Mouse (Mus musculus): ENCODE measurements around the gene Ogfr. TPM values are rescaled to one million over a fixed set of nuclear protein-coding genes. Genes with fewer than 3 reads are reported as not detected.

The Ogfr gene
- polyA plus RNA-seq, 1 experiment from 2014 or later: 104 TPM

- 68% methylated on average over 3 of the region's 3 CpGs for WGBS
- Histone ChIP-seq H3K4me3 (no peak overlapping the region), H3K9me3 (replicated peaks) (no peaks in the 10 kb centered on the region), H3K4me1 (no peaks in the 10 kb centered on the region), H3K36me3 (no peaks in the 10 kb centered on the region), H3K27ac (replicated peaks) (no peak overlapping the region), H3K27me3 (ENCODE audit: low read depth, poor library complexity, severe bottlenecking) (0 out of 2 replicates have a peak, but pooled peaks cover 4% of the 10 kb centered on the region)
- no peak for DNase-seq (ENCODE audit: low spot score)
Measured at GRCm38 (mm10) chr2:180569028-180569643, 19.9 kb upstream of the Ogfr start.

GRCm38 (mm10) chr2:180576482-180576881 is 12.6 kb upstream of the Ogfr start:
- Histone ChIP-seq H3K27me3 (ENCODE audit: low read depth, poor library complexity, severe bottlenecking) (peaks cover 25% of the 10 kb centered on the region), H3K4me3 (no peak overlapping the region), H3K27ac (replicated peaks) (no peak overlapping the region), H3K9me3 (replicated peaks) (no peaks in the 10 kb centered on the region), H3K4me1 (peaks cover 20% of the 10 kb centered on the region), H3K36me3 (no peaks in the 10 kb centered on the region)
- 38% methylated on average over 4 of the region's 4 CpGs for WGBS
- DNase-seq (ENCODE audit: low spot score): no peak

- peaks cover 34% of the 10 kb centered on the region for H3K4me1 ChIP-seq
- no peaks in the 10 kb centered on the region for H3K9me3 ChIP-seq (replicated peaks)
- H3K27ac ChIP-seq (replicated peaks): no peak overlapping the region
- no peak overlapping the region for H3K4me3 ChIP-seq
- DNase-seq (ENCODE audit: low spot score): peak; percentile 75
- peaks cover 25% of the 10 kb centered on the region for H3K27me3 ChIP-seq (ENCODE audit: low read depth, poor library complexity, severe bottlenecking)
- H3K36me3 ChIP-seq: no peaks in the 10 kb centered on the region
- 5% methylated on average over 3 of the region's 3 CpGs for WGBS
Measured at GRCm38 (mm10) chr2:180578686-180579085, 10.4 kb upstream of the Ogfr start.

- Histone ChIP-seq H3K27me3 (ENCODE audit: low read depth, poor library complexity, severe bottlenecking) (peaks cover 21% of the 10 kb centered on the region), H3K4me3 (no peak within 1 kb of the TSS), H3K27ac (replicated peaks) (no peak within 1 kb of the TSS), H3K4me1 (peaks cover 49% of the 10 kb centered on the region), H3K9me3 (replicated peaks) (no peaks in the 10 kb centered on the region), H3K36me3 (peaks cover 22% of the 10 kb centered on the region)
- WGBS: 85% methylated on average over 3 of the region's 3 CpGs
- no peak for DNase-seq (ENCODE audit: low spot score)
Measured at GRCm38 (mm10) chr2:180581002-180581401, 8.0 kb upstream of the Ogfr start, which contains the start of gene Mrgbp. TSS of gene Mrgbp (plus strand) at chr2:180581304.

GRCm38 (mm10) chr2:180582481-180583153 is 6.4 kb upstream of the Ogfr start:
- DNase-seq (ENCODE audit: low spot score): peak; percentile 95
- H3K4me1 ChIP-seq: peaks cover 35% of the 10 kb centered on the region
- no peaks in the 10 kb centered on the region for H3K9me3 ChIP-seq (replicated peaks)
- WGBS: under 1% methylated on average over 56 of the region's 57 CpGs
- peak overlapping the region; percentile 98 for H3K27ac ChIP-seq (replicated peaks)
- peaks cover 37% of the 10 kb centered on the region for H3K36me3 ChIP-seq
- H3K4me3 ChIP-seq: peak overlapping the region; percentile 96
- H3K27me3 ChIP-seq (ENCODE audit: low read depth, poor library complexity, severe bottlenecking): peaks cover 21% of the 10 kb centered on the region

- WGBS: 35% methylated on average over 7 of the region's 7 CpGs
- DNase-seq (ENCODE audit: low spot score): no peak
- H3K27me3 ChIP-seq (ENCODE audit: low read depth, poor library complexity, severe bottlenecking): peaks cover 21% of the 10 kb centered on the region
- H3K4me1 ChIP-seq: peaks cover 32% of the 10 kb centered on the region
- peaks cover 37% of the 10 kb centered on the region for H3K36me3 ChIP-seq
- peak overlapping the region; percentile 96 for H3K4me3 ChIP-seq
- H3K9me3 ChIP-seq (replicated peaks): no peaks in the 10 kb centered on the region
- H3K27ac ChIP-seq (replicated peaks): peak overlapping the region; percentile 98
Measured at GRCm38 (mm10) chr2:180583154-180583507, 5.9 kb upstream of the Ogfr start.

GRCm38 (mm10) chr2:180588736-180589122 is 316 bp upstream of the Ogfr start:
- 48% methylated on average over 6 of the region's 6 CpGs for WGBS
- Histone ChIP-seq H3K27me3 (ENCODE audit: low read depth, poor library complexity, severe bottlenecking) (no peaks in the 10 kb centered on the region), H3K4me3 (peak overlapping the region; percentile 89), H3K9me3 (replicated peaks) (no peaks in the 10 kb centered on the region), H3K4me1 (peaks cover 28% of the 10 kb centered on the region), H3K36me3 (peaks cover 70% of the 10 kb centered on the region), H3K27ac (replicated peaks) (peak overlapping the region; percentile 94)
- no peak for DNase-seq (ENCODE audit: low spot score)

GRCm38 (mm10) chr2:180597490-180597889 is 8.4 kb downstream of the Ogfr start, which contains the start of gene Col9a3:
TSS of gene Col9a3 (plus strand) at chr2:180597790.
- H3K27ac ChIP-seq (replicated peaks): no peak within 1 kb of the TSS; the same call in 1 of the 2 replicates
- WGBS: 42% methylated on average over 4 of the region's 4 CpGs
- H3K9me3 ChIP-seq (replicated peaks): no peaks in the 10 kb centered on the region
- H3K4me1 ChIP-seq: peaks cover 31% of the 10 kb centered on the region
- peaks cover 52% of the 10 kb centered on the region for H3K27me3 ChIP-seq (ENCODE audit: low read depth, poor library complexity, severe bottlenecking)
- DNase-seq (ENCODE audit: low spot score): no peak
- H3K36me3 ChIP-seq: peaks cover 39% of the 10 kb centered on the region
- H3K4me3 ChIP-seq: peak within 1 kb of the TSS; percentile 51

- DNase-seq (ENCODE audit: low spot score): peak; percentile 34
- H3K4me1 ChIP-seq: peaks cover 31% of the 10 kb centered on the region
- H3K9me3 ChIP-seq (replicated peaks): no peaks in the 10 kb centered on the region
- H3K4me3 ChIP-seq: peak overlapping the region; percentile 51
- peaks cover 32% of the 10 kb centered on the region for H3K36me3 ChIP-seq
- WGBS: under 1% methylated on average over 41 of the region's 41 CpGs
- H3K27ac ChIP-seq (replicated peaks): no peak overlapping the region; the same call in 1 of the 2 replicates
- peaks cover 52% of the 10 kb centered on the region for H3K27me3 ChIP-seq (ENCODE audit: low read depth, poor library complexity, severe bottlenecking)
Measured at GRCm38 (mm10) chr2:180598157-180598705, 9.2 kb downstream of the Ogfr start.

- WGBS: 8% methylated on average over 9 of the region's 9 CpGs
Measured at GRCm38 (mm10) chr2:180600569-180601021, 11.6 kb downstream of the Ogfr start.

GRCm38 (mm10) chr2:180604781-180605180 is 15.7 kb downstream of the Ogfr start:
- DNase-seq (ENCODE audit: low spot score): no peak
- H3K4me3 ChIP-seq: no peak overlapping the region
- H3K9me3 ChIP-seq (replicated peaks): no peaks in the 10 kb centered on the region
- WGBS: 68% methylated on average over 6 of the region's 6 CpGs
- H3K4me1 ChIP-seq: peaks cover 8% of the 10 kb centered on the region
- H3K27me3 ChIP-seq (ENCODE audit: low read depth, poor library complexity, severe bottlenecking): peaks cover 15% of the 10 kb centered on the region
- no peak overlapping the region for H3K27ac ChIP-seq (replicated peaks)
- no peaks in the 10 kb centered on the region for H3K36me3 ChIP-seq

More at GRCm38 (mm10) chr2:180600569-180601021, 11.6 kb downstream of the Ogfr start:
- 0 out of 2 replicates have a peak overlapping the region, but pooled peaks have one; percentile 6 for H3K27ac ChIP-seq (replicated peaks)
- H3K9me3 ChIP-seq (replicated peaks): no peaks in the 10 kb centered on the region
- no peak overlapping the region for H3K4me3 ChIP-seq
- H3K4me1 ChIP-seq: peaks cover 25% of the 10 kb centered on the region
- H3K27me3 ChIP-seq (ENCODE audit: low read depth, poor library complexity, severe bottlenecking): peaks cover 52% of the 10 kb centered on the region
- peaks cover 8% of the 10 kb centered on the region for H3K36me3 ChIP-seq
- no peak for DNase-seq (ENCODE audit: low spot score)

- WGBS: 94% methylated on average over 4 of the region's 4 CpGs
- no peak overlapping the region for H3K4me3 ChIP-seq
- H3K27ac ChIP-seq (replicated peaks): no peak overlapping the region
- DNase-seq (ENCODE audit: low spot score): no peak
- H3K4me1 ChIP-seq: no peaks in the 10 kb centered on the region
- no peaks in the 10 kb centered on the region for H3K9me3 ChIP-seq (replicated peaks)
- no peaks in the 10 kb centered on the region for H3K36me3 ChIP-seq
- no peaks in the 10 kb centered on the region for H3K27me3 ChIP-seq (ENCODE audit: low read depth, poor library complexity, severe bottlenecking)
Measured at GRCm38 (mm10) chr2:180610283-180610682, 21.2 kb downstream of the Ogfr start.

- WGBS: 74% methylated on average over 2 of the region's 2 CpGs
- H3K36me3 ChIP-seq: no peaks in the 10 kb centered on the region
Measured at GRCm38 (mm10) chr2:180611882-180612281, 22.8 kb downstream of the Ogfr start.

More at GRCm38 (mm10) chr2:180611882-180612281, 22.8 kb downstream of the Ogfr start:
- H3K4me1 ChIP-seq: no peaks in the 10 kb centered on the region
- no peak overlapping the region for H3K4me3 ChIP-seq
- H3K9me3 ChIP-seq (replicated peaks): no peaks in the 10 kb centered on the region
- DNase-seq (ENCODE audit: low spot score): no peak
- no peak overlapping the region for H3K27ac ChIP-seq (replicated peaks)
- no peaks in the 10 kb centered on the region for H3K27me3 ChIP-seq (ENCODE audit: low read depth, poor library complexity, severe bottlenecking)
